Mouse (Mus musculus): ENCODE measurements at regions not wholly inside any gene's neighbourhood (a gene's known extent, or its start where the extent isn't known, plus 50 kb on each side); places are given as distances from the start of the nearest gene placed in this dataset.
A peak's percentile ranks its signal among the peaks of the same experiment; 100 is the strongest.

DNA sequence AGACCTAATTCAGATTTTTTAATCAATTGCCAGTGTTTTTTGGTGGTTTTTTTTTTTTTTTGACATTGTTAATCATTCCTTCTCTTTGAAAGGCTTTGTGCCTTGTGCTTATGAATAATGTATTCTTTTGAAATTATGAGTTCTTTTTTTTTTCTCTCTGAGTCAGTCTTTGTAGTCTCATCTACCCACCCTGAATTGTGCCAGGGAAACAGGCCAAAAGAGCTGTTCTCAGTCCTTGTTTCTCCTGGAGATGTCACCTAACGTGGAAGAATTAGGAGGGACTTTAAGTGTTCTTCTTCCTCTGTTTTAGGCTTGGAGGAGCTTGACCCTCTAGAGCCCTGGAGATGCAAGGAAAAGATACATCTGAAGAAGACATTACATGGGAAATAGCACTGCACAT lies 2012.6 kb downstream of the Poteg start:
- no peaks in the 10 kb centered on the region for H3K36me3 ChIP-seq (ENCODE audit: control insufficient read depth, insufficient read depth, low read length)
- H3K4me1 ChIP-seq (ENCODE audit: control insufficient read depth, insufficient read depth, low read length) = no peaks in the 10 kb centered on the region
- H3K27me3 ChIP-seq (ENCODE audit: control insufficient read depth, insufficient read depth, low read length) = no peaks in the 10 kb centered on the region
- no peak for ATAC-seq (ENCODE audit: low read depth)
- 49% methylated on average over 1 of the region's 1 CpGs for WGBS
- H3K27ac ChIP-seq (ENCODE audit: low read depth, low read length) = no peak overlapping the region
- no peak overlapping the region for H3K4me2 ChIP-seq (ENCODE audit: low read depth, low read length)
- no peaks in the 10 kb centered on the region for H3K9me3 ChIP-seq (ENCODE audit: control insufficient read depth, low read length)
- no peak overlapping the region for H3K9ac ChIP-seq (replicated peaks; ENCODE audit: low read depth, low read length)
- no peak overlapping the region for H3K4me3 ChIP-seq (ENCODE audit: low read depth, low read length)

DNA sequence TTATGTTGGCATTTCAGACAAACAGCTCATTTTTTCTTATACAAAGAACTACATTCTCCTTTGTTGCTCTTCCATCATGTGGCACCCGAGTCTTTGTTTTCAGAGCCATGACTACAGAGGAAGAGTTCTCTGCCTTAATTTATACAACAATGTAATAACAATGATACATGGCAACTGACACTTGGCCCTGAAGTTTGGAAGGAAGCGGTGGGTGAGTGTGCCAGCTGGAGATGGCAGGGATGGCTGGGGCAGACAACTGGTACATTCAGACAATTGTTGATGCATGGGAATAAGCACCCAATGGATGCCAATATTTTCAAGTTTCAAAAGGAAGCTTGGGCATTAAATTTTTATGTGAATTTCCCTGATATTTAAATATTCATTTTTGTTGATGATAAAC lies 2045.5 kb downstream of the Poteg start:
- Histone ChIP-seq H3K27me3 (ENCODE audit: control insufficient read depth, insufficient read depth, low read length) (no peaks in the 10 kb centered on the region), H3K4me2 (ENCODE audit: low read depth, low read length) (no peak overlapping the region), H3K36me3 (ENCODE audit: control insufficient read depth, insufficient read depth, low read length) (no peaks in the 10 kb centered on the region), H3K4me1 (ENCODE audit: control insufficient read depth, insufficient read depth, low read length) (no peaks in the 10 kb centered on the region), H3K9ac (replicated peaks; ENCODE audit: low read depth, low read length) (no peak overlapping the region), H3K4me3 (ENCODE audit: low read depth, low read length) (no peak overlapping the region), H3K9me3 (ENCODE audit: control insufficient read depth, low read length) (no peaks in the 10 kb centered on the region), H3K27ac (ENCODE audit: low read depth, low read length) (no peak overlapping the region)
- ATAC-seq (ENCODE audit: low read depth) = no peak
- 87% methylated on average over 2 of the region's 2 CpGs for WGBS

DNA sequence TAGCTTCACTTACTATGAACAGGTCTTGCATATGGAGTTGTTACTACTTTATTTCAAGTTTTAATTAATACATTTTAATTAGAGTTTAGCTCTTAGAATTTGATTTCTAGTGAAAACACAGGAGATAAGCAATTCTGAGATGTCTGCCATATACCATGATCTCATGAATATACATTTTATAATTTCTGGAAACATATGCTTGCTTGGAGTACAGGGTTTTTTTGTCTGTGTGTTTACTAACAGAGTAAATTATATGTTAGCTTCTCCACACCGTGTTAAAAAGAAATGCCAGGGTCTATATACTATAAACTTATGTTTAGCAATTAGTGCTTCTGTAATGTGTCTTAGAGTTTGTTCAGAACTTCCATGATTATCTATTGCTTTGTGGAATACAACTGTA lies 2079.9 kb downstream of the Poteg start:
- Histone ChIP-seq H3K4me2 (ENCODE audit: low read depth, low read length) (no peak overlapping the region), H3K4me1 (ENCODE audit: control insufficient read depth, insufficient read depth, low read length) (no peaks in the 10 kb centered on the region), H3K9me3 (ENCODE audit: control insufficient read depth, low read length) (no peaks in the 10 kb centered on the region), H3K27ac (ENCODE audit: low read depth, low read length) (no peak overlapping the region), H3K36me3 (ENCODE audit: control insufficient read depth, insufficient read depth, low read length) (no peaks in the 10 kb centered on the region), H3K9ac (replicated peaks; ENCODE audit: low read depth, low read length) (no peak overlapping the region), H3K27me3 (ENCODE audit: control insufficient read depth, insufficient read depth, low read length) (no peaks in the 10 kb centered on the region), H3K4me3 (ENCODE audit: low read depth, low read length) (no peak overlapping the region)
- no peak for ATAC-seq (ENCODE audit: low read depth)
- WGBS = 83% methylated on average over 1 of the region's 1 CpGs

DNA sequence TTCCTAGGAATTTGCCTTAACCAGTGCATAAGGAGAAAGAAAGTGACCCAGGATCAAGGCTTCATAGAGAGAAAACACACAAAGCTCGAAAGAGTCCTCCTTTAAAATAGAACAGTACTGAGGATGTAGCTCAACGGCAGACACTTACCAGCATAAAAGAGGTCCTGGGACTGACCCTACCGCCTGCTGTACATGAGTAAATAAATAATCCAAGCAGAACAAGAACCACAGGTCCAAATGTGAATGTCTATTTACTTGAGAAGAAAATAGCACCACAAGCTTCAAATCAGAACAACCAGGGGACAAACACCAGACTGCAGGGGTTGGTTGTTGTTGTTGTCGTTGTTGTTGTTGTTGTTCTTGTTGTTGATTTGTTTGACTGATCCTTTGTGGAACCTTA lies 2084.1 kb downstream of the Poteg start:
- Histone ChIP-seq H3K27ac (ENCODE audit: low read depth, low read length) (no peak overlapping the region), H3K9ac (replicated peaks; ENCODE audit: low read depth, low read length) (no peak overlapping the region), H3K27me3 (ENCODE audit: control insufficient read depth, insufficient read depth, low read length) (no peaks in the 10 kb centered on the region), H3K9me3 (ENCODE audit: control insufficient read depth, low read length) (no peaks in the 10 kb centered on the region), H3K4me1 (ENCODE audit: control insufficient read depth, insufficient read depth, low read length) (no peaks in the 10 kb centered on the region), H3K4me2 (ENCODE audit: low read depth, low read length) (no peak overlapping the region), H3K4me3 (ENCODE audit: low read depth, low read length) (no peak overlapping the region), H3K36me3 (ENCODE audit: control insufficient read depth, insufficient read depth, low read length) (no peaks in the 10 kb centered on the region)
- ATAC-seq (ENCODE audit: low read depth) = no peak
- 72% methylated on average over 4 of the region's 4 CpGs for WGBS

DNA sequence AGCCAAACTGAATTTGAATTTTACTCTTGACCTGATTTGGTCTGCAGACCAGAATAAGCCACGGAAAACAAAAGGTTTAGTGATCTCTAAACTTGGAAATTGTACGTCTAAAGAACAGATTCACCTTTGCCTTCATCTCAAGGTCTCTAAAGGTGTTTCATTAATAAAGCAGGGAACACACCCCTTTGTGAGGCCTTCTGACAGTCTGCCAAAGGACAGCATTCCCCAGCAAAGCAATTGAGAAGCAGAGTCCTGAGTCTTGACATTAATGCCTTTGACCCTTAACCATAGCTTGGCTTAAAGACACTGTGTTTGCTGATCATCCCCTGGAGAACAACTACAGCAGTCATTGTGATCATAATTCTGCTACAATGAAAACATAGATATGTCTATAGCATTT lies 2090.5 kb downstream of the Poteg start:
- no peaks in the 10 kb centered on the region for H3K27me3 ChIP-seq (ENCODE audit: control insufficient read depth, insufficient read depth, low read length)
- 92% methylated on average over 2 of the region's 2 CpGs for WGBS
- H3K4me2 ChIP-seq (ENCODE audit: low read depth, low read length) = no peak overlapping the region
- no peak overlapping the region for H3K9ac ChIP-seq (replicated peaks; ENCODE audit: low read depth, low read length)
- no peaks in the 10 kb centered on the region for H3K4me1 ChIP-seq (ENCODE audit: control insufficient read depth, insufficient read depth, low read length)
- no peak for ATAC-seq (ENCODE audit: low read depth)
- H3K27ac ChIP-seq (ENCODE audit: low read depth, low read length) = no peak overlapping the region
- no peaks in the 10 kb centered on the region for H3K9me3 ChIP-seq (ENCODE audit: control insufficient read depth, low read length)
- no peaks in the 10 kb centered on the region for H3K36me3 ChIP-seq (ENCODE audit: control insufficient read depth, insufficient read depth, low read length)
- no peak overlapping the region for H3K4me3 ChIP-seq (ENCODE audit: low read depth, low read length)

DNA sequence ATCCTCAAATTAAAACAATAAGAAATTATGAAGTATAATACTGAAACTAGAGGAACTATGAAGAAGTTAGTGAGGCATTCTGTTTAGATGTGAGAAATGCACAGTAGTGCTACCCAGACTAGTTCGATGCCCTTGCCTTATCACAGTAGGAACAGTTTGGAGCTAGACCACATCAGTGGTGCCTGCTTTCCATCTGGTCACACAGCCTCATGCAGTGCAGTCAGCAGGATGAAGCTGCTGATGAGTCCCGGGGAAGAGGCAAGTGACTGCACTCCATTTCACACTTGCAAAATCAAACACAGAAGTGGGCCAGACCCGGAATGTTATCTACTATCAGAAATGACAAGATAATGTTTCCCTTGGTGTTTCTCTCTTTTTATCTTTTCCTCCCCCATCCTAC lies 2092.4 kb downstream of the Poteg start:
- WGBS = 81% methylated on average over 3 of the region's 3 CpGs
- no peaks in the 10 kb centered on the region for H3K27me3 ChIP-seq (ENCODE audit: control insufficient read depth, insufficient read depth, low read length)
- ATAC-seq (ENCODE audit: low read depth) = no peak

DNA sequence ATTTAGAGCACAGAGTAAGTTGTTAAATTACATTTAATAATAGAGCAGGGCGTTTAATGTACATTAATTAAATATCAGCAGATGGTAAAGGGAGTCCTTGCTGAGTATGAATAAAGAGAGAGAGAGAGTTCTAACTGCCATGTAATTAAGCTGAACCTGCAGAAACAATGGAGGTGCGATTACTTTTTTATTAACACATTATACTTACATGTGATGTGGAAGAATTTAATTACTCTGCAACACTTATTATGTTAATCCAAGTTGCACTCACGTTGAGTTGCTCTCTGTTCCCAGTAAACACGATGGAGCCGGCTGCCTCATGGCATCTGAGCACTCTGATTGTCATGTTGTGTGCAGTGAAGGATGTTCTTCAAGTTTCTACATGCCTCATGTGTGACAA lies 2096.7 kb downstream of the Poteg start:
- H3K27ac ChIP-seq (ENCODE audit: low read depth, low read length) = no peak overlapping the region
- no peak overlapping the region for H3K4me3 ChIP-seq (ENCODE audit: low read depth, low read length)
- H3K9me3 ChIP-seq (ENCODE audit: control insufficient read depth, low read length) = no peaks in the 10 kb centered on the region
- H3K27me3 ChIP-seq (ENCODE audit: control insufficient read depth, insufficient read depth, low read length) = no peaks in the 10 kb centered on the region
- H3K4me2 ChIP-seq (ENCODE audit: low read depth, low read length) = no peak overlapping the region
- H3K9ac ChIP-seq (replicated peaks; ENCODE audit: low read depth, low read length) = no peak overlapping the region
- 0 out of 2 replicates have a peak, but pooled peaks cover 4% of the 10 kb centered on the region for H3K4me1 ChIP-seq (ENCODE audit: control insufficient read depth, insufficient read depth, low read length)
- WGBS = 35% methylated on average over 5 of the region's 5 CpGs
- H3K36me3 ChIP-seq (ENCODE audit: control insufficient read depth, insufficient read depth, low read length) = no peaks in the 10 kb centered on the region
- peak; percentile 89 for ATAC-seq (ENCODE audit: low read depth)

More for the DNA sequence above, 2092.4 kb downstream of the Poteg start:
- Histone ChIP-seq H3K9me3 (ENCODE audit: control insufficient read depth, low read length) (no peaks in the 10 kb centered on the region), H3K27ac (ENCODE audit: low read depth, low read length) (no peak overlapping the region), H3K36me3 (ENCODE audit: control insufficient read depth, insufficient read depth, low read length) (no peaks in the 10 kb centered on the region), H3K4me1 (ENCODE audit: control insufficient read depth, insufficient read depth, low read length) (0 out of 2 replicates have a peak, but pooled peaks cover 4% of the 10 kb centered on the region), H3K9ac (replicated peaks; ENCODE audit: low read depth, low read length) (no peak overlapping the region), H3K4me2 (ENCODE audit: low read depth, low read length) (no peak overlapping the region), H3K4me3 (ENCODE audit: low read depth, low read length) (no peak overlapping the region)

DNA sequence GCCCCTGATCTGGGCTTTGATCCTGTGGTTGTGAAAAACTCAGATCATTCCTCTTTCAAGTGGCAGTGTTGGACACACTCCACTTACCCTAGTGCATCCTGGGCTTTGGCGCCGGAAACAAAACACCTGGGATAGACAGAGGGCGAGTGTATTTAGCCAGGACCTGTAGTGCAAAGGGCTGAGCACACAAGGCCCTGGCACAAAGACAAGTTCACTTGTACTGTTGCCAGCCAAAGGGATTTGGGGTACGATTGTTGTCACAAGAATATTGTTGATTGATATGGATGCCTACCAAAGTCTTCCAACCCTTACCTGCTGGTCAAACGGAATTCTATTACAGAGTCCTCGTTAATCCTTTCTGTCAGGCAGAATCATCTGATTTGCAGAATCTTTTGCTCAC lies 2138.2 kb downstream of the Poteg start:
- Histone ChIP-seq H3K4me2 (ENCODE audit: low read depth, low read length) (no peak overlapping the region), H3K4me3 (ENCODE audit: low read depth, low read length) (no peak overlapping the region), H3K36me3 (ENCODE audit: control insufficient read depth, insufficient read depth, low read length) (no peaks in the 10 kb centered on the region), H3K4me1 (ENCODE audit: control insufficient read depth, insufficient read depth, low read length) (no peaks in the 10 kb centered on the region), H3K9me3 (ENCODE audit: control insufficient read depth, low read length) (no peaks in the 10 kb centered on the region), H3K27me3 (ENCODE audit: control insufficient read depth, insufficient read depth, low read length) (no peaks in the 10 kb centered on the region), H3K27ac (ENCODE audit: low read depth, low read length) (no peak overlapping the region), H3K9ac (replicated peaks; ENCODE audit: low read depth, low read length) (no peak overlapping the region)
- WGBS = 93% methylated on average over 6 of the region's 6 CpGs
- no peak for ATAC-seq (ENCODE audit: low read depth)

DNA sequence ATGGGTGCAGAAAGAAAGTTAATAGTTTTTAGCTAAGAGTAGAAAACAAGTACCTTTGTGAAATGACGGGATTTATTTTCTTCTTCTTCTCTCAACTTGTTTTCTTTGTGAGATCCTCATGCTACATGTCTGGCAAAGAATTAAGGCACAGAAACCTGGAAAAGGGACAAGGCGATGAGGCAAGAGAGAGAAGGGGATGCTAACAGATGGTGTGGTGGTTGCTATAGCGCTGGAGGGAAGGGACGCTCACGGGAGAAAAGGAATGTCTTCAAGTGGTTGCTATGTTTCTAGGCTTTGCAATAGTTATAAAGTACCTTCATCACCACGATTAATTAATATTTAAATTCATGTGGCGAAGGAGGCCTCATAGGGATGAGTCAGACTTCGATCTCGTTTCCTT lies 2146.7 kb downstream of the Poteg start:
- 77% methylated on average over 9 of the region's 9 CpGs for WGBS
- Histone ChIP-seq H3K27me3 (ENCODE audit: control insufficient read depth, insufficient read depth, low read length) (no peaks in the 10 kb centered on the region), H3K4me2 (ENCODE audit: low read depth, low read length) (no peak overlapping the region), H3K4me3 (ENCODE audit: low read depth, low read length) (no peak overlapping the region), H3K9me3 (ENCODE audit: control insufficient read depth, low read length) (no peaks in the 10 kb centered on the region), H3K9ac (replicated peaks; ENCODE audit: low read depth, low read length) (no peak overlapping the region), H3K4me1 (ENCODE audit: control insufficient read depth, insufficient read depth, low read length) (no peaks in the 10 kb centered on the region), H3K27ac (ENCODE audit: low read depth, low read length) (no peak overlapping the region), H3K36me3 (ENCODE audit: control insufficient read depth, insufficient read depth, low read length) (no peaks in the 10 kb centered on the region)
- ATAC-seq (ENCODE audit: low read depth) = no peak

DNA sequence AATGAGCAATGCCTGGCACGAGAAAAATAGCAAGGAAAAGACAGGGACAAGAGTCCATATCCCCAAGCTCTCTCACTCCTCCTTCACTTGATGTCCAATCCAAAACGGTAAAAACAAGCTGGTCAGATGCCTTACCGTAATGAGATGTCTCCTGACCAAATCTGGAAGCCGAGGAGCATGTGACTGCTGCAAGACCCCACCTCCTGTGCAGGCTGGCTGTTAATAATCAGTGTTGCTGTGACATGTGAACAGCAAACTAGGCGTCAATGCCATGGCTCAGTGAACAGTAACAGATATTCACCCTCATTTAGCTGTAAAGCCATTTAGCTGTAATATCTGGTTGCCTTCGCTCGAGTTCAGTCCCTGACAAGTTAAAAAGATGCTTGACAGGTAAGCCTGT lies 2166.6 kb downstream of the Poteg start:
- no peaks in the 10 kb centered on the region for H3K27me3 ChIP-seq (ENCODE audit: control insufficient read depth, insufficient read depth, low read length)
- no peak for ATAC-seq (ENCODE audit: low read depth)
- H3K36me3 ChIP-seq (ENCODE audit: control insufficient read depth, insufficient read depth, low read length) = no peaks in the 10 kb centered on the region
- no peaks in the 10 kb centered on the region for H3K4me1 ChIP-seq (ENCODE audit: control insufficient read depth, insufficient read depth, low read length)
- no peak overlapping the region for H3K4me2 ChIP-seq (ENCODE audit: low read depth, low read length)
- no peak overlapping the region for H3K9ac ChIP-seq (replicated peaks; ENCODE audit: low read depth, low read length)
- no peaks in the 10 kb centered on the region for H3K9me3 ChIP-seq (ENCODE audit: control insufficient read depth, low read length)
- WGBS = 60% methylated on average over 7 of the region's 7 CpGs
- H3K27ac ChIP-seq (ENCODE audit: low read depth, low read length) = no peak overlapping the region
- H3K4me3 ChIP-seq (ENCODE audit: low read depth, low read length) = no peak overlapping the region
